Mouse (Mus musculus) spleen, postnatal 4 days (tissue): Measurements from ENCODE around the gene Tstd1.

Experiments used
- DNase-seq, 2 experiments: peaks; one replicate each; pipeline ENCODE4 v3.0.0; 2022; ENCODE audit warnings: low spot score in 2 of 2

Tstd1 gene

DNA sequence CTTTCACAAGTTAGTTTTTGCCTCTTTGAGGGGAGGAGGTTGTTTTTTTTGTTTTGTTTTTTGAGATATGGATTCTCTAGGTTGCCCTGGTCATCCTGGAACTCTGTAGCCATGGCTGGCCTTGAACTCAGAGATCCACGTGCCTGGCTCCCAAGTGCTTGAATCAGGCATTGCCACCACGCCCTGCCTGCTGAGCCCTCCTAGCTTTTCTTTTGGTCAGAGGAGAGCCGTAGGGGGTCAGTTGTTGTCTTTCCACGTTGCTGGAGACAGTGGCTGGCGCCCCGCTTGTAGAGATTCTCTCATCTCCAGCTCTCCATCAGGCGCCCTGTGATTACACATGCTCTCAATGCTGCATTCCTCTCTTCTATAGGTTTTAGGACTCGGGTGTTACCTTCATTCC is 5.1 kb upstream of the Tstd1 start:
- DNase-seq, result no peak

- DNase-seq, result no peak
Observed at GRCm38 (mm10) chr1:171419291-171419882, 715 bp downstream of the Tstd1 start.

GRCm38 (mm10) chr1:171419905-171420304 is 1.2 kb downstream of the Tstd1 start:
- no peak for DNase-seq

- no peak for DNase-seq
Observed at GRCm38 (mm10) chr1:171422504-171423095, 3.9 kb downstream of the Tstd1 start.

DNA sequence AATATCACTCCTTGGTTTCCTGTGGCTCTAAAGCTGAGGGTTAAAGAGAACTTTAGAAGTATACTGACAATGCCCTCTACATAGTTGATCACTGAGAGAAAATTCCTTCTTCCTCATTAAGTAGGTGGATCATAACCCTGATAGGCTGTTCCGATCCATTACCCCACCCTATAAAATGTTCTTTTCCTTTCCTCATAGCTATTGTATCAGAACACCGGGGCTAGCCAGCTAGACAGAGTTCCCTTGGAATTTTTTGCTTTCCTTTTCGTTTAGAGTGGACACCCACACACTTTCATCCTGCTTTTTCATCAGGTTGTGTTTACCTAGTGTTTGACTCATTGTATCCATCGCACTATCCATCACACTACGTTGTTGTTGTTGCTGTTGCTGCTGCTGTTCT is 6.0 kb downstream of the Tstd1 start:
- no peak for DNase-seq

DNA sequence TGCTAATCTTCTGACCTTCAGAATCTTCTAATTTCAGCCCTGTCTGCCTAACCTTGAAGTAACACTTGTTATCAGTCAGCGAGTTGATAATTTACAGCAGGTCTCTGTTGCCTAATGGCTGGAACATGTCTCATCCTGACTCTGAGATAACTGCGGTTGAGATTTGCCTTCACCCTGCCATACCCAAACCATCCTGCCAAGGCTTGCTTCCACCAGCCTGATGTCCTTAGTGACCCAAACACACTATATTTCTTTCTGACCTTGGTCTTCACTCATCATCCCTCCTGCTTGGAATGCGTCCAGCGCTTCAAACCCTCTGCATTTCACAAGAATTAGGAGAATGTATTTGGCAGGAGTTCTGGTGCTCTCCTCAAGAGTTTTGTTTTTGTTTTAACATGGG is 6.5 kb downstream of the Tstd1 start:
- DNase-seq, result no peak

DNA sequence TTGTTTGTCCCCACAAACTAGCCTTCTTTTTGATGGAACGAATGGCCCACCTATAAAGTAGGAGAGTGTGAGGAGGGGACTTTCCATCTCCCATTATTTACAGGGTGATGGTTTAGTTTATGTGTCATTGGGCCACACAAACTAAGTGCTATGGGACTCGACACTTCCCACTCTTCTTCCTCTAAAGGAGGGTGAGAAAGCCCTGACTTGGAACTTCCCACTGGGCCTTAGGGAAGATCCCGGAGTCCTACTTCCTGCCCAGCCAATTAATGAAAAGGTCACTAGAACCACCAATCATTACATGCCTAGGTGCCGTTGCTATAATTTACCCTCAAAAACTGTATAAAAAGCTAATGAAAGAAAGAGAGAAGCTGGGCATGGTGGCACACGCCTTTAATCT is 13.5 kb downstream of the Tstd1 start:
- no peak for DNase-seq

- no peak for DNase-seq
Observed at GRCm38 (mm10) chr1:171435288-171435814, 16.7 kb downstream of the Tstd1 start.

DNA sequence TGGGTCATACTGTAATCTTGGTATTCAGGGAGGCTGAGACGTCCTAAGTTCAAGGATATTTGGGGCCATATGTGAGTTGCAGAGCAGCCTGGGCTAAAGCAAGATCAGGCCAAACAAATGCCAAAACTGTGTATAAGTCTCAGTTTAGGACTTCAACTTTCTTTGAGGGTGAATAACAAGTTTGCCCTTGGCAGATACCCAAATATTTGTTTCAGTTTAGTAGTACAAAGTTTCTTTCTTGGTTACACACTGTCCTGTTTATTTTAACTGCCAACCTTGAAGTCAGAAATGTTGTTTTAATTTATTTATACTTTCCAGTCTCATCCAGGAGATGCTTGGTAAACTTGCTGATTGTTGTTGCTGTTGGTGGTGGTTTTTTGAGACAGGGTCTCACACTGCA is 17.3 kb downstream of the Tstd1 start:
- DNase-seq, result no peak

DNA sequence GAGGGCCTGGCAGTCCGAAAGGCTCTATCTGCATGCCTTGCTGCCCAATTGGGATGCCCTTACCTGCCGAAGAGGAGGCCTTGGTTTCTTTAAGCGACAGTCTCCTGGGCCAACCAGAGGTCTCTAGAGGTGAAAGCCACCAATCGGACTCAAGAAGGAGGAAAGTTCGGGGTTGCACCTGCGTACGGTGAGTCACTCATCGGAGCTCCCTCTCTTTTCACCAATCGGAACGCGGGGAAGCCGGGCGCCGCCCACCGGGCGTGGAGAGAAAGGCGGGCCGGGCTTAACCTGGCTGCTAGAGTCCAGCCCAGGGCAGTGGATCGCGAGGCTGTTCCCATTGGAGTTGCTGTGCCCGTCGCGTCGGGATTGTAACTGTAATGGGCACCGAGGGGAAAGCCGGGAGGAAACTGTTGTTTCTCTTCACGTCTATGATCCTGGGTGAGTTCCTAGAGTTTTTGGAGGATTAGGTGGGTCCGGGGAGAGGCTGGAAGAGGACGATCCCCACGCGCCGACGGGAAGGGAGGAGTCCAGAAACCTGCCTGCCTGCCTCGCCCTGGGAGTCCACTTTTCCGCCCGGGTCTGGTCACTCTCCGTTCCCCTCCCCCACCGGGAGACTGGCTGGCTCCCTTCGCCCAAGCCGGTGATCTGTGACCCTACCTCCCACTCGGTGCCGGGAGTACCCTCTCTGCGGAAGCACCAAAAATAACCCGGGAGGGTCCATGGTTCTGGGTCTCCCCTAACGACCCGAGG is 18.8 kb downstream of the Tstd1 start, which contains the start of gene F11r:
TSS of gene F11r (plus strand) at position 272 of the 750 bp plus-strand sequence.
- peak; percentile 57 to 81 for DNase-seq

- no peak for DNase-seq
Observed at GRCm38 (mm10) chr1:171438014-171438670, 19.5 kb downstream of the Tstd1 start.

DNA sequence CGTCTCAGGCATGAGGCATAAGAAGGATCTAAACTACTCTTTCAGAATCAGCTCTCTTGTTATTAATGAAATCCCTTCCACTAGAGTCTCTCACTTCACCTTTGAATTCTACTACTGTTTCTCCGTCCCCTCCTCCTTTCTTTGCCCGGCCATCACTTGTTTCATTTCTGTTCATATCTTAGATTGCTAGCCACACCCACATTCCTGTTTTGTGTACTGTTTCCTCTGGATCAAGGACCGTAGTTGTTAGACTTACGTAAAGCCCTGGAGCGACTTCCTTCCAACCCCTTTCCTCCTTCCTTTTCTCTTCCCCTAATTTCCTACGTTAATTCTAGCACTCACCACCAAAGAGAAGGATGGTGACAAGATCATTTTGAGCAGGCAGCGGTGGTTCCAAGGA is 20.4 kb downstream of the Tstd1 start:
- DNase-seq, result no peak

- no peak for DNase-seq
Observed at GRCm38 (mm10) chr1:171440025-171440725, 21.5 kb downstream of the Tstd1 start.

DNA sequence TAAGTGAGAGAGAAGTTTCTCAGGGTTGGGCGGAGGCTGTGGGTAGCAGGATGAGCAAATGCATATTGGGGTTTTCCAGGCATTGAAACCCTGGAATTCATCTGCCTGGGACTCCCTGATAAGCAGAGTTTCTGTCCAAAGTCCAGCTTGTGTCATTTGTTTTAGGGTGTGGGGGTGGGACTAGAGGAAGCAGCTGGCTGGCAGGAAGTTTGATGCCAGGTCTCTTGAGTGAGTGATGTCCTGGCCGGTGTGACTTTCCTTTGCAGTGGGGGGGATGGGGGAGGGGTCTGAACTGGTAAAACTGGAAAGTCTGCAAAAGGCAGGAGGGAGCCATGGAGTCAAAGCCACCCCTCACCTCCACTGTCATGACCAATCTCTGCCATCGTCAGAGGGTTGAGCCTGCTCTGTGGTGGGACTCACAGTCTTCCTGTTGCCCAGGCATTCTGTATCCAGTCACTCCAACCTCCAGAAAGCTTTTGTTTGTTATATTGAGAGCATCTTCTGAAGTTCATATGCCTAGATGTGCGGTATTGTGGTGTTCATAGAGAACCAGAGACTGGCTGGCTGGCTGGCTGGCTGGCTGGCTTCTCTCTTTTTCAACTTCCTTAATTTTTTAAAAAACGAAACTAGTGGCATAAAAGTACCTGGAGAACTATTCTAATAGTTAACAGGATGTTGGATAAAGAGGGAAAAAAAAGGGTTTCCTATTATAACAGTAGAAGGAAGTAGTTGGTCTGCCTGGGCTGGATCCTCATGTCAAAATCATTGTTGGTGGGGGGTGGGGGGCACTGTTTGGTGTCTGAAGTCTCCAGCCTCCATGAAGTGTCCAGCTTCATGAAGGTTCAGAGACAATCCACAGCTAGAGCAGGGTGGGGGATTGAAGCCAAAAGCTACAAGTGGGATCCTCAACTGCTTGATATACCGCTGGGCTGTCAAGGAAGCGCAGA is 23.1 kb downstream of the Tstd1 start:
- no peak for DNase-seq

DNA sequence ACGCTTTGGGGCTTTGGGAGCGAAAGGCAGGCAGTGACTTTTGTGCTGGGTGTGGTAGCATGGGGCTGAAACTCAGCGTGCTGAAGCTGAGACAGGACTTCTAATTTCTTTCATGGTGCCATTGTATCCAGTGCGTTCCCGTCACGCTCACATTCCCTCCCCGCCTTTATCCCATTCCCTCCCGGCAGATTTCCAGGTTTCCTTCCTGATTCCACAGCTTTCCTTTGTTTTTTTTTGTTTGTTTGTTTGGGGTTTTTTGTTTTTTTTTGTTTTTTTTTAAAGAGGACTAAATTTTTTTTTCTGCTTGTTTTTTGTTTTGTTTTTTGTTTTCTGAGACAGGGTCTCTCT is 23.7 kb downstream of the Tstd1 start:
- no peak for DNase-seq

GRCm38 (mm10) chr1:171445050-171445449 is 26.4 kb downstream of the Tstd1 start:
- DNase-seq, result no peak

DNA sequence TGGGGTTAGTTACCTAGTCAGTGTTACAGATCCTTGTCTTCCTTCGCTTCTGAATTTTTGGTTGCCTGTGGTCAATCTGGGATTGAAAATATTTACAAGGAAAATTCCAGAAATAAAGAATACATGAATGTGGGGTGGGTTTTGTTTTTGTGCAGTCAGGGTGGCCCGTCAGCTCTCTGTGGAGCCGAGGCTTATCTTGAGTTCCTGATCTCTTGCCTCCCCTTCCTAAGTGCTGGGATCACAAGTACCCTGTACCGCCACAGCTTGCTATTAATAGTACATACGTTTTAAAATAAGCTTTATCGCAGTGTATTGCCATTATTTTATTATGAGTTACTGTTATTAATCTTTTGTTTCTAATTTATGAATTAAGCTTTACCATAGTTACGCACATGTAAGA is 28.2 kb downstream of the Tstd1 start:
- DNase-seq, result no peak

DNA sequence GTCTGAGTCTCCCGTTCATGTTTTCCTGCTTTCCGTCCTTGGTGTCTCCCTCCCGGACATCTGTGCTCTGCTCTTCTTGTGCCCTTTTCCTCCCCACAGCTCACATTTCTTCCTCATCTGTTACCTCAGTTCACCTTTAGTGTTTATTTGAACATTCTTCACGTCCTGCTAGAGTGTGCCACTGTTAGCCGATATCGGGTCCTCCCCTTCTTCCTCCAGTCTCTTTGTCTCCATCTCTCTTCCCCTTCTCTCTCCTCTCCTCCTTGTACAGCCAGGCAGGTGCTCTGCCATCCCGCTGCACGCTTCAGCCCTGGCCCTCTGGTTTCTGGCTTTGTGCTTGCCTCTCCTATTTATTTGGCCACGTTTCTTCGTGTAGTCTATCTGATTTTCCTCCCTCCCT is 29.0 kb downstream of the Tstd1 start:
- DNase-seq, result no peak

DNA sequence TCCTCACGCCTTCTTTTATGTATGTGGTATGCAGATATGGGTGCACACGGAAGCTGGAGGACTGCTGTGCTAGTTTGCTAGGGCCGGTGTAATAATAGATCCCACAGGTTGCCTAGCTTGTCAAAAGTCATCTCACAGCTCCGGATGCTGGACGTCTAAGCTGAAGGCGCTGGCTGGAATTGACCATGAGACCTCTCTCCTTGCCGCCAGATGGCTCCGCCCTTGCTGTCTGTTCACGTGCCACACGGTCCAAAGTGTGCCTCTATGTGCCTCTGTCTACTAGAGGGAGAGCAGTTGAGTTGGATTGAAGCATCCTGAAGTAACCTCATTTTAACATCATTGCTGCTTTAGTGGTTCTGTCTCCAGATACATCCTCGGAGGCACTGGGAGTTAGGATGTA is 31.4 kb downstream of the Tstd1 start:
- DNase-seq, result no peak

DNA sequence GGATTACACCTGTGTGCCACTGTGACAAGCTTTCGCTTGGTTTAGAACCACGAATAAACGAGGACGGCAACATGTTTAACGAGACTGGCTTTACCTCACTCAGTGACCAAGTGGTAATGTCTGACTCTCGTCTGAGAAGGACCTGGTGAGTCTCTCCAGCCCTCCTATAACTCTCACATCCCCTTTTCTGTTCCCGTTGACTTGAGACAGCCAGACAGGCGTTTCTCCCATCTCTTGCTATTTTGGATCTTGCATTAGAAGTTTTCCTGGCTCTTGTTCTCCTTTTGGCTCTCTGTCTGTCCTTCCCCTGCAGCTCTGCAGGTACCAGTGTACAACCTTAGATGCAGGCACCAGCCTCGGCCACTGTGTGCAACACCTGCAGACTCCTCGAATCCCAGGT is 32.3 kb downstream of the Tstd1 start:
- no peak for DNase-seq

- DNase-seq, result no peak
Observed at GRCm38 (mm10) chr1:171452522-171452921, 33.9 kb downstream of the Tstd1 start.
